Mouse (Mus musculus) ES-CJ7 (cell line): ENCODE results near the gene Gucd1.
"Not testable (repeated sequence)": the region's sequence is repeated elsewhere in the genome, so short reads cannot be mapped to it uniquely, and the experiment has no call there.

Experiments used
- DNase-seq: peaks from one replicate; pipeline ENCODE4 v3.0.0; 2011; ENCODE audit warnings: low read depth, low spot score

Gene Gucd1

GRCm38 (mm10) chr10:75504234-75505129 lies 13.3 kb downstream of the Gucd1 start:
- DNase-seq = no peak

DNA sequence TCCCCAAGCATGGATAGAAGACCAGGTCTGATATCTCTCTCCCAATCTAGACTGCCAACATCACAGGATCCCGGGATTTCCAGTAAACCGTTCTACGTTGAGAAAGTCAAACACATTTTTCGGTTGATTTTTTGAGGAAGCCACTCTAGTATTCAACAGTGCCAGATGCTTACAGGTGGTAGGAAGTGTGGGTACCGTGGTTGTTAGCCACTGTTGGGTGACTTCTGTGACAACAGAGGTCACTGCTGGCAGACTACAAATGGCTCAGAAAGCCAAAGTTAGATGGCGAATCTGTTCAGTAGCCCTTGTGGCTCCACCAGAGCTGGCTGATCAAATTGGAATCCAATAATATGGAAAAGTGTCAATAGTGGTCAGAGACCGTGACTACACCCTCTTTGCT lies 14.1 kb downstream of the Gucd1 start:
- no peak for DNase-seq

DNA sequence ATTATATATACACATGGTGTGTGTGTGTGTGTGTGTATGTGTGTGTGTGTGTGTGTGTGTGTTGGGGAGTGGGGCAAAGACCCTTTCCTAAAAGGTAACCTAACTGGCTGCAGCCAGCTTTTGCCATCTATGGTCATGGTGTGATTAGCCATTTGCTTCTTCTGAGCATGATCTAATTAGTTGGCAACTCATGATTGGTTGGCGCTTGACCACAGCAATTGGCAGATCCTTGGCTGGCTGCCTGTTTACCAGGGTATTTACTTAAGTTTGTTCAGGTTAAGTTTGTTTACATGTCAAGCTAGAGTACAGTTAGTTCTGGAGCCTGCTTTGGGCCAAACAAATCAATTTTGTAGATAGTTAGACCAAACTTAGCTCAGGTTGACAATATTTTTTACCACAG lies 16.1 kb downstream of the Gucd1 start:
- DNase-seq = no peak

DNA sequence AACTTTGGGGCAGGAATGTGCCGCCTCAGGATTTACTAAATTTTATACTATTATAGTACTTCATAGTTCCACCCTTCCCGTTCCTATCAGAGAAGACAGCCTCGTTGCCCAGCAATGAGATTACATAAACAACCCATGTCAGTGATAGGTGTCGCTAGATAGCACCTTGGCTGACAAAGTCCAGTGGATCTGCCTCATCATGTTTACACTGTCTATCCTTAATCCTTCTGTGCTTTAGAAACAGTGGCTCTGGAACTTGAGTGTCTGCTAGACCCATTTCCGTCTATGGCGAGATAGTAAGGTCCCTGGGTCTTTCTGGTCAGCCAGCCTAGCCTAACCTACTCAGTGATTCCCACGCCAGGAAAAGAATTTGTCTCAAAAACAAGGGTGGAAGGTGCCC lies 17.4 kb downstream of the Gucd1 start:
- no peak for DNase-seq

GRCm38 (mm10) chr10:75499791-75500190 lies 18.0 kb downstream of the Gucd1 start:
- DNase-seq = peak; percentile 70

- DNase-seq = not testable (repeated sequence)
These were observed 18.6 kb downstream of the Gucd1 start for GRCm38 (mm10) chr10:75499214-75499613.

- DNase-seq = no peak
These were observed 21.9 kb downstream of the Gucd1 start for GRCm38 (mm10) chr10:75495921-75496320.

DNA sequence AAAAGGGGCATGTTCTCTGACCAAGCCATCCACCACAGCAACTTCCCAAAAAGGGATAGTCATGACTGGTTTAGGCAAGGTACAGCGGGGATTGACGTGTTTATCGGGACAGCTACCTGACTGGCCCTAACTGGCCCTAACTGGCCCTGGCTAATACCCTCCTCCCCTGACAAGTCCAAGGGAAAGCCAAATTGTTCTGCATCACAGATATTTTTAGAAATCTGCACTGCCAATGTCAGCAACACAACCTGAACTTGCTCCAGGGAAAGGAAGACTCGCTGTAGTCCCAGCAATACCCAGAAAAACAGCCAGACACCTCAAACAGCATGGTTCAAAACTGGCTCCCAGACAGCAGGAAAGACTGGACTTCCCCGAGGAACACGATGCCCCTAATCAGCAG lies 22.5 kb downstream of the Gucd1 start:
- DNase-seq = no peak

- no peak for DNase-seq
These were observed 25.9 kb downstream of the Gucd1 start for GRCm38 (mm10) chr10:75491936-75492262.

DNA sequence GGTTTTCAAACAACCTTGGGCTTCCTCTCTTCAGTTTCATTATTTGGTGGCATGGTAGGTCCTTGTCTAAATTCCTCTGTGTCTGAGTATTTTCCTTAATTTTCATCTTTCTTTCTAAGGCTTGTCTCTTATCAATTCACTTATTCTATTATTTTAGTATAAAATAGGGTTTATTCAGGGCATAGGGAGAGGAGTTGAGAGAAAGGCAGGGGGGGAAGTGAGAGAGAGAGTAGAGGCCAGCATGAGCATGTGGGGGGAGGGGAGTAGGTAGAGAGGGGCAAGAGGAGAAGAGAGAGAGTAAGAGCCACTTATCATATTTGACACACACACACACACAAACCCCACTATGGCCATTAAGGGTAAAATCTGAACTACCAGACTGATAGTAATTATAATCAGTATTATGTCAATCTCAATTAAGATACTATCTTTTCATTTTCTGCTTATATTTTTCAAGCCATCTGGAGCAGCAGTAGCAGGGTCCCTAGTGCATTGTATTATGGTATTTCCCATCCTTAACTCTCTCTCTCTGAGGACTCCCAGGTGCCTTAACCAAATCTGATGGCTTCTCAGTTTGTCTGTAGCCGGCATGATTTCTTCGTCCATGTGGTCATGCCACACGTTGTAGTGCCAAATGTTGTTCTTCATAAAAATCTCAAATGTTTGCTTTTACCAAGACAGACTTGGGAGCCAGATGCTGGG lies 26.4 kb downstream of the Gucd1 start:
- no peak for DNase-seq

DNA sequence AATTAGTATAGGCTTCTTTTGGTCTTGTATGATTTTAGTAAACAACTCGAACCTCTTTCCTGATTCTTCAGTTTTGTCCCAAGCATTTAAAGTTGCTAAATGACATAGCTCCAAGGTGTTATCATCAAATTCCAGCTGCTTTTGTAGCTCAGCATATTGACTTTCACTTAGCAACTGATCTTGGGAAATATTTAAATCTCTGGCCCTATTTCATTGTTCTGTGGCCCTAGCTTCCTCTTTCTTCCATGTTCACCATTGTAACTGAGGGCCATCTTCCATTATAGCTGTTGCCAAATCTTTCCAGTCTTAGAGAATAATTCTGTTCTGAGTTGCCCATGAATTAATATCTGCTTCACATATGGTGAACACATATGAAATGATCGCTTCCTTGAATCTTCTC lies 27.0 kb downstream of the Gucd1 start:
- DNase-seq = no peak

DNA sequence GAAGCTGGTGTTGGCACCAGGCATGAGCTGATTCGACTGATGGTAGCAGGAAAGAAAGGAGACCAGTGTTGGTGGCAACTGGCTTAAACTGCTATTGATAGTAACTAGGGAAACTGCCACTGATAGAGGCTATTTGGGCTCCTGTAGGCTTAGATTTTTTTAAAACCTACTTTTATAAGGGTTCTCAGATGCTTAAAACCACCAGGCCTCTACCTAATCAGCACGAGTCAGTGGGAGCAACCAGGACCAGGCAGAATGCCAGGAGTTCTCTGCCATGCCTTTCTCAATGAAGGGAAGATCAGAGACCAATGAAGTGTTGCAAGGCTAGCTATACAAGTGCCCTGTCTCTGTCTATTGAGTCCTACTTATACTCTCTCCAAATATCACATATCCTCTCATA lies 28.2 kb downstream of the Gucd1 start:
- no peak for DNase-seq

GRCm38 (mm10) chr10:75487131-75487530 lies 30.6 kb downstream of the Gucd1 start:
- DNase-seq = peak; percentile 53

DNA sequence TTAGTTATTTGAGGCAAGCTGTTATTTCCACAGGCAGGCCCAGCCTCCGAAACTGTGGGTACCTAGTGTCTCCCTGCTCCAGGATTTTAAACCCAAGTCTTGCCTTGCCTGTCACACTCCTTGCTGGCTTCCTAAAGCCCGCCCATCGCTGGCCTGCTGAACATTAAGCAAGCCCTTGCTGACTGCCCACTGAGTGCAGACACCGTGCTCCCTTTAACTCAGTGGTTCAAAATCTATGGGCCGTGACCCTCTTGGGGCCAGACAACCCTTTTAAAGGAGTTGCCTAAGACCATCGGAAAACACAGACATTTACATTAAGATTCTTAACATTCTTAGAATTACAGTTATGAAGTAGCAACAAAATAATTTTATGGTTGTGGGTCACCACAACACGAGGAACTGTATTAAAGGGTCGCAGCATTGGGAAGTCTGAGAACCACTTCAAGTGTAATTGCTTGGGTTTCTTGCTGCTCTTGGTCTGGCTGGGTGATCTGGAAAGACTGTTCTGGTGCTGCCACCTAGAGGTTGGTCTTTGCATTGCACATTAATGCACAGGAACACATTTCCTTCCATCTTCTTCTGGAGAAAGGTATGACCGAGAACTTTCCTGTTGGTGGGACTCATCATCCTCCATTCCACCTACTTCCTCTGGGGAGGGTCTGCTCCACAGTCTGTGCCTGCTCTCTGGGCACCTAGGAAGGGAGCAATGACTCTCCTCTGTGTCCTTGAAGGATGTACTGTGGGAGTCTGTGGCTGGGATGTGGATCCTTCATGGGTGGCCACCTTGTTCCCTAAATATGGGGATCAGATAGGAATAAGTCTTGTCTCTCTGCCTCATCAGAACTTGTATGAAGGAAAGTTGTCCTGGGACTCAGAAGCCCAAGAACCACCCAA lies 31.4 kb downstream of the Gucd1 start:
- peak; percentile 78 for DNase-seq

DNA sequence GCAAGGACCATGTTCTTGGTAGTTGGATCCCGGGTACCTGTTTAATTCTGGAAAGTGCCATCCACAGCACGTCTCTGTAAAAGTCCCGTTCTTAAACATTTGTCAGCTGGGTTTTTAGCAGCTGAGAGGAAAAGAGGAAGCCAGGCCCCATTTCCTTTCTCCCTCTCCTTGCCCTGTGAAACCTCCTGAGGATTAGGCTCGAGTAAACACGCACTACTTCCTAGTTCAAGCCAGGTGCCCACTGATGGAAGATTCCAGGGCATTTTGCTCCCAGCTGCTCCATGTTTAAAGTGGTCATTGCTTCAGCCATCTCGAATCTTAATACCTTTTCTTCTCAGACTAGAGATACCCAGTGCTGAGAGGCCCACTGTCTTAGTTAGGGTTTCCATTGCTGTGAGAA lies 33.0 kb downstream of the Gucd1 start:
- DNase-seq = no peak

DNA sequence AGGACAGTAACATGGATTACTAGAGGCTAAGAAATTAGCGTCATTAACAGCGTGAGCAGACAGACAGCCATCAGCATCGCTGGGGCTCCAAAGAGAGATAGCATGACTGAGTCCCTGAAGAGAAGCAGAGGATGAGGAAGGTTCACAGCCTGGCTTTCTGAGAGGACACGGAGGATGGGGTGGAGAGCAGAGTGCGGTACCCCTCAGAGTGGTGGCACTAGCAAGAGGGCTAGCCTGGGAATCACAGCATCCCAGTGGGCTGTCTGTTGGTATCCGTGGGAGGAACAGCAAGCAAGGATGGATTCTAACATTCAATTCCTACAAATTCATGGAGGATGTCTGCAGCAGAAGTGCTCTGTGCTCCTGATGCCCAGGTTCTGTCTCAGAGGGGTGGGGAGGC lies 33.7 kb downstream of the Gucd1 start:
- no peak for DNase-seq

DNA sequence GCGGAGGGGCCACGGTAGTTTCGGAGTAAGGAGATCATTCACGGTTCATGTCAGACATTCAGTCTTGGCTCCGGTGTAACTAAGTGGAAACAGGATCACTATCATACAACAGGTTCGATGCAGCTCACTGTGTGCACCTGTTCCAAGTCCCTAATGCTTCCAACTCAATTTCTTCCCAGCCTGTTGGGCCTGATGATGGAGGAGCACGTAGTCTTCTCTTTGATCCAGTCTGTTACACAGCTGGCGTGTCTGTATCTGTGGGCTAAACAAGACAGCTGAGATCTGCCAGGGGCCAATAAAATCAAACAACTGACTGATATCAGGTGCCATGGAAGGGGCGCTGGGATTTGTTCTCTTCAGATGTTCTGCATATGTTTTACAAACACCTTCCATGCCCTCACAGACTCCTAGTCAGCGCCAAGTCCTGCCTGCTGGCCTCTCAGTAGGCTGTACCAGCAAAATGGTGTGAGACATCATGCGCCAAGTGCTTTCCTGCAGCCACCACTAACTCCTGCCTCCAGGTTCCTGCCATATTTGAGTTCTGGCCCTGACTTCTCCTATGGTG lies 34.8 kb downstream of the Gucd1 start:
- DNase-seq = no peak

- DNase-seq = no peak
These were observed 35.5 kb downstream of the Gucd1 start for GRCm38 (mm10) chr10:75482271-75482670.

GRCm38 (mm10) chr10:75481703-75482102 lies 36.1 kb downstream of the Gucd1 start:
- DNase-seq = no peak

DNA sequence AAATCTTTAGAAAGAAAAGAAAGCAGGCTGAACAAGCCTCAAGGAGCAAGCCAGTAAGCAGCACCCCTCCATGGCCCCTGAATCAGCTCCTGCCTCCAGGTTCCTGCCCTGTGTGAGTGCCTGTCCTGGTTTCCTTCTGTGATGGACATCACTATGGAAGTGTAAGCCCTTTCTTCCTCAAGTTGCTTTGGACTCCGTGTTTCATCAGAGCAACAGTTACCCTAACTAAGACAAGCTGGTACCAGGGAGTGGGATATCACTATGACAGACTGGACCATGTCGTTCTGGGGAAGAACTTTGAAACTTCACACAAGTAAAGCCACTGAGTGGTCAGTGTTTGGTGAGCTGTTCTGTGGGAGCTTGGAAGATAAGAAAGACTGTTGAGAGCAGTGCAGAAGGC lies 37.8 kb downstream of the Gucd1 start:
- no peak for DNase-seq

DNA sequence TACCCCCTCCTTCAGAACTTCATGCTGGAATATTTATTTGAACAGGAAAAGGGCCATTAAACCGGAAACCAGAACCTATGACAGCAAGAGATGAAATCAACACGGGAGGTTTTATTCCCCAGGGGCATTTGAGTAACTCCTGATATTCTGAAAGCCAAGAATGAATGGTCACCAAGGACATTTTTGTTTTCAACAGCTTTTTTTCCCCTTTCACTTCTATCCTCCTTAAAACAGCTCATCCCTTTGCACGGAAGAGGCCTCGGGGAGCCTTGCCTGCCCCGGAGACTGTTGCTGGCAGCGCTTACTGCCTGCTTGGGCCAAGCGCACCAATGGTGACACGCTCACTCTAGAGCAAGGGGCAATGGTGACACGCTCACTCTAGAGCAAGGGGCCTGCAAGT lies 40.7 kb downstream of the Gucd1 start:
- DNase-seq = no peak
